Mouse (Mus musculus) midbrain, postnatal 0 days (tissue): ENCODE data around the gene Nufip2. TPM values are rescaled to one million over a fixed set of nuclear protein-coding genes. Genes with fewer than 3 reads are reported as not detected.

Experiments used
- ATAC-seq: fragments of 200-750 bp; cut with Nextera tagmentation; 2 replicates; pipeline ENCODE4 v1.8.0; 2017; ENCODE audit warnings: moderate number of reproducible peaks, mild to moderate bottlenecking, moderate TSS enrichment, moderate library complexity; ENCODE audit not compliant: low FRiP score
- DNase-seq: peaks from one replicate; pipeline ENCODE4 v3.0.0-alpha.2; 2015; ENCODE audit warnings: low spot score
- H3K27ac ChIP-seq: fragments of 300-500 bp; sonication (generic); 2 replicates; pipeline ENCODE4 v1.5.1; 2014; ENCODE audit warnings: low read depth, mild to moderate bottlenecking, low read length, mixed read lengths
- H3K27me3 ChIP-seq: fragments of 300-500 bp; sonication (generic); 2 replicates; pipeline ENCODE4 v1.6.1; 2014; ENCODE audit warnings: low read length, control low read depth, mixed read lengths; ENCODE audit not compliant: insufficient read depth
- H3K36me3 ChIP-seq: fragments of 300-500 bp; sonication (generic); 2 replicates; pipeline ENCODE4 v1.6.1; 2014; ENCODE audit warnings: low read length, control low read depth, mixed read lengths; ENCODE audit not compliant: insufficient read depth
- H3K4me1 ChIP-seq: fragments of 300-500 bp; sonication (generic); 2 replicates; pipeline ENCODE4 v1.6.1; 2014; ENCODE audit warnings: mild to moderate bottlenecking, control low read depth, antibody characterized with exemption, low read length, mixed read lengths; ENCODE audit not compliant: insufficient read depth
- H3K4me2 ChIP-seq: fragments of 300-500 bp; sonication (generic); 2 replicates; pipeline ENCODE4 v1.6.1; 2014; ENCODE audit warnings: low read depth, mild to moderate bottlenecking, low read length, mixed read lengths; ENCODE audit not compliant: poor library complexity, severe bottlenecking
- H3K4me3 ChIP-seq: fragments of 300-500 bp; sonication (generic); 2 replicates; pipeline ENCODE4 v1.5.1; 2014; ENCODE audit warnings: low read depth, mild to moderate bottlenecking, low read length, moderate library complexity
- H3K9ac ChIP-seq: fragments of 300-500 bp; sonication (generic); replicated peaks from 2 replicates; pipeline ENCODE4 v1.6.1; 2014; ENCODE audit warnings: mild to moderate bottlenecking, low read length, moderate library complexity, mixed read lengths; ENCODE audit not compliant: poor library complexity, severe bottlenecking
- H3K9me3 ChIP-seq: fragments of 300-500 bp; sonication (generic); 2 replicates; pipeline ENCODE4 v1.6.1; 2016; ENCODE audit warnings: low read length, control low read depth
- CTCF ChIP-seq: IDR thresholded peaks from 2 replicates; pipeline ENCODE4 v1.5.1; 2016; ENCODE audit warnings: antibody characterized with exemption, mild to moderate bottlenecking
- WGBS: fragments of 180-500 bp; shearing (Covaris S2); extraction: QIAGEN DNeasy Blood & Tissue Kit; methylation state at CpG from one replicate; pipeline ENCODE4 v1.1.7; 2014; 5-methylcytosine and 5-hydroxymethylcytosine counted together
- polyA plus RNA-seq: library from polyadenylated mRNA; unstranded; fragments of >200 nt; fragmentation: Nextera tagmentation; extraction: Ambion mirVana; gene quantifications from 2 replicates; pipeline ENCODE4 v1.2.1, GENCODE M21; 2015
- total RNA-seq: library from RNA; depleted of rRNA; stranded (reverse); fragments of >200 nt; gene quantifications from 2 replicates; pipeline ENCODE4 v1.2.3, GENCODE M21; 2014

Gene Nufip2
- total and polyA plus RNA-seq, 2 experiments from 2014 or later = 5.3 to 42.9 TPM

- no peak overlapping the region for H3K9ac ChIP-seq
- no peak overlapping the region for H3K4me2 ChIP-seq
Observed at GRCm38 (mm10) chr11:77783747-77784646, 98.0 kb downstream of the Nufip2 start.

GRCm38 (mm10) chr11:77784894-77785293, 98.9 kb downstream of the Nufip2 start:
- H3K27ac ChIP-seq = no peak overlapping the region
- 82% methylated on average over 9 of the region's 9 CpGs for WGBS
- H3K36me3 ChIP-seq = peaks cover 5% of the 10 kb centered on the region; the same call in 1 of the 2 replicates
- ATAC-seq = no peak
- H3K9me3 ChIP-seq = no peaks in the 10 kb centered on the region
- no peak overlapping the region for H3K4me2 ChIP-seq
- H3K4me3 ChIP-seq = no peak overlapping the region
- H3K4me1 ChIP-seq = 0 out of 2 replicates have a peak, but pooled peaks cover 11% of the 10 kb centered on the region
- no peak for DNase-seq
- TF ChIP-seq CTCF = no peak
- no peaks in the 10 kb centered on the region for H3K27me3 ChIP-seq
- no peak overlapping the region for H3K9ac ChIP-seq

More at GRCm38 (mm10) chr11:77783747-77784646, 98.0 kb downstream of the Nufip2 start:
- Histone ChIP-seq H3K27ac (no peak overlapping the region), H3K9me3 (no peaks in the 10 kb centered on the region), H3K27me3 (no peaks in the 10 kb centered on the region), H3K4me1 (0 out of 2 replicates have a peak, but pooled peaks cover 11% of the 10 kb centered on the region), H3K4me3 (no peak overlapping the region), H3K36me3 (peaks cover 9% of the 10 kb centered on the region; the same call in 1 of the 2 replicates)
- DNase-seq (peak; percentile 62), ATAC-seq (no peak)
- peak; percentile 34; the same call in 1 of the 2 replicates for TF ChIP-seq CTCF
- 55% methylated on average over 18 of the region's 18 CpGs for WGBS

GRCm38 (mm10) chr11:77785396-77785767, 99.4 kb downstream of the Nufip2 start:
- TF ChIP-seq CTCF = no peak
- 0 out of 2 replicates have a peak overlapping the region, but pooled peaks have one; percentile 8 for H3K9ac ChIP-seq
- DNase-seq (no peak), ATAC-seq (no peak)
- H3K4me1 ChIP-seq = 0 out of 2 replicates have a peak, but pooled peaks cover 11% of the 10 kb centered on the region
- H3K27ac ChIP-seq = peak overlapping the region; percentile 1; the same call in 1 of the 2 replicates
- H3K27me3 ChIP-seq = no peaks in the 10 kb centered on the region
- H3K4me3 ChIP-seq = no peak overlapping the region
- 22% methylated on average over 5 of the region's 5 CpGs for WGBS
- H3K36me3 ChIP-seq = peaks cover 5% of the 10 kb centered on the region; the same call in 1 of the 2 replicates
- no peak overlapping the region for H3K4me2 ChIP-seq
- H3K9me3 ChIP-seq = no peaks in the 10 kb centered on the region

- 0 out of 2 replicates have a peak overlapping the region, but pooled peaks have one; percentile 8 for H3K9ac ChIP-seq
- H3K9me3 ChIP-seq = no peaks in the 10 kb centered on the region
- peaks cover 3% of the 10 kb centered on the region; the same call in 1 of the 2 replicates for H3K36me3 ChIP-seq
- no peak overlapping the region for H3K4me3 ChIP-seq
- peak overlapping the region; percentile 1; the same call in 1 of the 2 replicates for H3K27ac ChIP-seq
- no peak for TF ChIP-seq CTCF
- no peak overlapping the region for H3K4me2 ChIP-seq
- 0 out of 2 replicates have a peak, but pooled peaks cover 11% of the 10 kb centered on the region for H3K4me1 ChIP-seq
- 0 out of 2 replicates have a peak, but pooled peaks have one; percentile 27 for ATAC-seq
- no peak for DNase-seq
- no peaks in the 10 kb centered on the region for H3K27me3 ChIP-seq
- 41% methylated on average over 7 of the region's 7 CpGs for WGBS
Observed at GRCm38 (mm10) chr11:77785768-77786561, 100.0 kb downstream of the Nufip2 start.

GRCm38 (mm10) chr11:77787707-77788106, 101.8 kb downstream of the Nufip2 start, which contains the start of gene Gm10277:
Gene Gm10277 (minus strand): TSS chr11:77787747.
- H3K9me3 ChIP-seq = no peaks in the 10 kb centered on the region
- peaks cover 11% of the 10 kb centered on the region; the same call in 1 of the 2 replicates for H3K4me1 ChIP-seq
- TF ChIP-seq CTCF = no peak
- H3K27me3 ChIP-seq = no peaks in the 10 kb centered on the region
- no peak within 1 kb of the TSS for H3K9ac ChIP-seq
- no peak for DNase-seq
- no peak for ATAC-seq
- WGBS = 88% methylated on average over 5 of the region's 5 CpGs
- no peak within 1 kb of the TSS for H3K27ac ChIP-seq
- H3K4me2 ChIP-seq = no peak within 1 kb of the TSS
- H3K4me3 ChIP-seq = no peak within 1 kb of the TSS
- H3K36me3 ChIP-seq = no peaks in the 10 kb centered on the region
